Mouse (Mus musculus) layer of hippocampus, adult 9-10 months (tissue): ENCODE data around the gene Lzts3.

Experiments used
- DNase-seq: peaks from one replicate; pipeline ENCODE4 v3.0.0; 2022; ENCODE audit warnings: low spot score

Lzts3 gene

DNA sequence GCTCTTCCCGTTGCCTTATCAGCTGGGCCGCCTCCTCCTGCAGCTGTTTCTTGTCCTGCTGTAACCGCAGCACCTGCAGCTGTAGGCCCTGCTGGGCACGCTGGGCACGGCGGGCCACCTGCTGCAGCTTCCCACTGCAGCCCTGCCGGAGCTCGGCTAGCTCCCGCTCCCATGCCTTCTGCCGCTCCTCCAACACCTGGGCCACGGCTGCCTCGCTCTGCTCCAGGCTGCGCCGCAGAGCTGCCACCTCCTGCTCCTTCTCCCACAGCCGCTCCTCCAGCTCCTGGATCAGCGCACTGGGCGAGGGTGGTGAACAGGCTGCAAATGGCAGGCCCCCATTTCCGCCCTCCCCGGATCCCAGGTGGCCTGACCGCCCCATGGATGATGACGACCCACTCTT, 6.8 kb downstream of the Lzts3 start:
- DNase-seq, result no peak

- DNase-seq, result no peak
These were observed 7.7 kb downstream of the Lzts3 start for GRCm38 (mm10) chr2:130634739-130635411.

DNA sequence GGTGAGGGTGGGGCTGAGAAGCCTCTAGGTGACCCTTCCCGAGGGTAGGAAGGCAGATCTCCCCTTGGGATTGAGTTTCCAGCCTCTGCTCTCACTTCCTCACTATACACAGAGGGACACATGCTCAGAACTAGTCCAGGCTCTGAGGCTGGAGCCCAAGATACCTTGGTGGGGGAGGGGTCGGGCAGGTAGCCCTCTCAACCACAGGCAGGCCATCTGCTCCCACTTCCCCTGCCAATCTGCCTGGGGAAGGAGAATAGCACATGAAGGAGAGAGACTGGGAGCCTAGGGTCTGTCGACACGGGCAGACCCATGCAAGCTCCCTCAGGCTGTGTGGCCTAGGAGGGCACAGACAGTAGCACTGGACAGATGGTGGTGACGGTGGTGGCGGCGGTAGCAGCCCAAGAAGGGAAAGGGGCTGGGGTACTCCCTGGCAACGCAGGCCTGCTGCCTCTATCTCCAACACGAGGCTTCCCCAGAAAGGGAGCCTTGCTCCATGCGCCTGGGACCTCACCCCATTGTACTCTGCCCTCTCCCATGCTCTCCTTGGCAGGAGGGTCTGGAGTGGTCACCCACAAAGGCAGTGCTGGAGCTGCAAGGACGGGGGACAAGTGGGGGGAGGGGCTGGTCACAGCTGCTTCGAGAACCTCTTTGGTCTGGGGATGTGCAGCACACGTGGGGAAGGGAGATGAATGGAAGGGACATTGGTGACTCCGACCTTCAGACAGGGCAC, 8.4 kb downstream of the Lzts3 start:
- DNase-seq, result no peak

DNA sequence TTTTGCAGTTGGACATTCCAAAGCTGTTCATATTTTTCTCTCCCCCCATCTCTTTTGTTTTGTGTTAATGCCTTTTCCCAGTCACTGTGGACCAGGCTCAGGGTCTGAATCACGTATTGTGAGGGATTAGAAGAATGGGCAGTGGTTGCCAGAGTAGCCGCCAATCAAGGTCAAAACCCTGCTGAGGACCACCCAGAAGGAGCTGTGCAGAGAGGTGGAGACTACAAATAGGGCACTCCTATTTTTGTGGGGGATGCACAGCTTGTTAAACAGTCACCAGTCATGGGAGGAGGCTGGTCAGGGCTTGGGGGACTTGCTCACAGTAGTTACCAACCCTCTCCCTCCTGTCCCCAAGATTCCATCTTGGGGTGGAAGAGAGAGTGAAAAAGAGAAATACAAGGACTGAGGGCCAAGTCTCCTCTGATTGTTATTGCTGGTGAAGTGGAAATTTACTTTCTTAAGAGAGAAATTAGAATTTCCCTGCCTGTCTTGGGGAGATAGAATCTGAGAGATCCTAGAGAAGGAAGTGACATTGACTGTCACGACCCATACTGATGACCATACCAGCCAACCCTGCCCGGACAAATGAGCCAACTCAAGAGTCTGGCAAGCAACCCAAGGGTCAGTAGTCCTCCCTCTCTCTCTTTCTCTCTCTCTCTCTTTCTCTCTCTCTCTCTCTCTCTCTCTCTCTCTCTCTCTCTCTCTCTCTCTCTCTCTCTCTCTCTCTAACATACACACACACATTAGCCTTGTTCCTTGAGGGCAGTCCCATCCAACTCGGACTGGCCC, 9.5 kb downstream of the Lzts3 start:
- DNase-seq, result no peak

- no peak for DNase-seq
These were observed 10.2 kb downstream of the Lzts3 start for GRCm38 (mm10) chr2:130632416-130632815.

DNA sequence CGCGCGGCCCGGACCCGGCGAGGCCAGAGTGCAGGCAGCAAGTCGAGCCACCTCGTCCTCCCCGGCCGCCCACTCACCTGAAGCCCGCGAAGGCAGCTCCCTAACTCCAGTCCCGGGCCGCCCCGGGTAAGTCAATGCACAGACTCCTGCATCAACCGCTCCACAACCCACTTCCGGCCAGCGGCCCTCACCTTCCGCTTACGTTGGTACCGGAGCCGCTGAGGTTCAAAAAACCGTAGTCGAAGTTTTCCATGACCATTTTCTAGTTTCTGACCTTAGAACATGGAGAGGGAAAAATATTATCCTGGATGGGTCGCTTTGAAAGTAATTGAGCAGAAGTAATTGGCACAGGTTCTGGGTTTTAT, 12.8 kb downstream of the Lzts3 start, which contains the start of the genes Fastkd5 and Ubox5:
TSS of gene Fastkd5 (minus strand) at position 189 of the 365 bp plus-strand sequence.
TSS of gene Ubox5 (minus strand) at position 200 of the 365 bp plus-strand sequence.
- peak; percentile 86 for DNase-seq

- no peak for DNase-seq
These were observed 13.3 kb downstream of the Lzts3 start for GRCm38 (mm10) chr2:130629080-130629838.

DNA sequence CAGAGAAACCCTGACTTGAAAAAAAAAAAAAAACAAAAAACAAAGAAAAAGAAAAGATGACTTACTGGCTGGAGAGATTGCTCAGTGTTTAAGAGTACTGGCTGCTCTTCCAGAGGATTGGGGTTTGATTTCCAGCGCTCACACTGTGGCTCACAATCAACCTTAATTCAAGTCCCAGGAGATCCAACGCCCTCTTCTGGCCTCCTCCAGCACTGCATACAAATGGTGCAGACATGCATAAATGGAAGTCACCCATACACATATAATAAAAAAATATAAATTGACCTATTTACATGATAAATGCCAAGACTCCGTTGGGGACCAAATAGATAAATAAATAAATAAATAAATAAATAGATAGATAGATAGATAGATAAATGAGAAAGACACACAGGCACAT, 14.2 kb downstream of the Lzts3 start:
- no peak for DNase-seq

DNA sequence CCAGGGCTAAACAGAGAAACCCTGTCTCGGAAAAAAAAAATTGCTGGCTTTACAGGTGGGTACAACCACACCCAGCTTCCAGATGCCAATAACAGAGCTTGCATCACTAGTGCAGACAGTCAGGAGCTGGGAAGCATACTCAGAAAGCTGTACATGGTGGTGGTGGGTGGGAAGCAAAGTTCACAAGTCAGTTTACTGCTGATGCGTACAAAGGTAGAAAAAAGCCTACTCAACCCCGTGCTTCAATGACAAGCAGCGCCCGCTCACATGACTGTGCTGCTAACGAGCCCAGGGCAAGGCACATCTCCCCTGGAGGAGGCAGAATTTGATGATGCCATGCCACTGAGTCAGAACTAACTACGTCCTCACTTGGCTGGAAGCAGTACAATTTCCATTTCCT, 23.6 kb downstream of the Lzts3 start:
- DNase-seq, result no peak

GRCm38 (mm10) chr2:130613091-130613490, 29.5 kb downstream of the Lzts3 start:
- no peak for DNase-seq

DNA sequence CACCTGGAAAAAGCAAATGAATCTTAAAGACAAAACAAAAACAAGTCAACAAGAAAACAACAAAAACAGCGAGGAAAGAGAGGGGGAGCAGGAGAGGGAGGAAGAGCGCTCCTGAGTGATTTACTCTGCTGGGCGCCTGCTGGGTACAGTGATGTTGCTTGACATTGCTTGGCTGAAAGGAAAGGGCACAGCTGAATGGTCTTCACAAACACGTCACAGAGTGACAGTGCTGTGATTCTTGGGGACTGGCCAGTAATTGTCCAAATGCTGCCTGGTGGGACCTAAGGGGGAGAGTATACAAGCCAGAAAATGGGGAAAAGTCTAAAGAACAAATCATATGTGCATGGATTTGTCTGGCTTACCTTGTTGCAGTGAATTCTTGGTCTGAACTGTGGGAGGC, 40.4 kb downstream of the Lzts3 start:
- no peak for DNase-seq

GRCm38 (mm10) chr2:130598399-130598798, 44.2 kb downstream of the Lzts3 start:
- no peak for DNase-seq

DNA sequence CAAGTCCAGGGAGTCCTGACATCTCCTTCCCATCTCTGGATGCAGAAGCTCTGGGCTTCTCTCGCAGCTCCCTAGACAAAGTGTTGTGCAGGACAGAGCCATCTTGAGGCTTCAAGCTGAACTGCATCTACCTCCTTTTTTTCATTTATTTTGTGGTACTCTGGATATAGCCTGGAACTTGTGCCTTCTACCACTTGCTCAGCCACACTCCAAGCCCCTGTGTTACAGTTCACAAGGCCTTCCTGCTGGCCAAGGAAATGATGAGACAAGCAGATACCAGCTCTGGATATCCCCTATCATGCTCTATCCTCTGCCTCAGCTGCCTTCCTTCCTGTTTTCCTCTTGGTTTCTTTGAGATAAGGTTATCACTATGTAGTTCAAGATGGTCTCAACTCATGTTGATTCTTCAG, 45.0 kb downstream of the Lzts3 start:
- DNase-seq, result peak; percentile 55

GRCm38 (mm10) chr2:130595596-130595995, 47.0 kb downstream of the Lzts3 start:
- no peak for DNase-seq

- no peak for DNase-seq
These were observed 51.6 kb downstream of the Lzts3 start for GRCm38 (mm10) chr2:130591016-130591415.

DNA sequence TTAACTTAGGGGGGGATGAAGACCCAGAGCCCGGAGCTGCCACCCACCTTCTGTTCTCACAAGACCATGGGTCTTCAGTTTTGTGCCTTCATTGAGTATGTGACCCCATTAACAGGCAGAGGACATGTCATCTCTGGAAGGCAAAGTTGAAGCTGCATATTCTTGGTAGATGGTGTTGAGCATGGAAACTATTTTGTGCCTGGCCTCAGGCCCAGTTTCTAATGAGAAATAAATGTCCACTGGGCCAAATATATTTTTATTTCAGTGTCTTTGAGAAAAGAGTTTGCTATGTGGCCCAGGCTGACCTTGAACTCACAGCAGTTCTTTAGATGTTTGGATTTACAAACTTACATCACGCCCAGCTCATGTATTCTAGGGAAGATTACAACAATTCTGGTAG, 52.8 kb downstream of the Lzts3 start:
- no peak for DNase-seq

DNA sequence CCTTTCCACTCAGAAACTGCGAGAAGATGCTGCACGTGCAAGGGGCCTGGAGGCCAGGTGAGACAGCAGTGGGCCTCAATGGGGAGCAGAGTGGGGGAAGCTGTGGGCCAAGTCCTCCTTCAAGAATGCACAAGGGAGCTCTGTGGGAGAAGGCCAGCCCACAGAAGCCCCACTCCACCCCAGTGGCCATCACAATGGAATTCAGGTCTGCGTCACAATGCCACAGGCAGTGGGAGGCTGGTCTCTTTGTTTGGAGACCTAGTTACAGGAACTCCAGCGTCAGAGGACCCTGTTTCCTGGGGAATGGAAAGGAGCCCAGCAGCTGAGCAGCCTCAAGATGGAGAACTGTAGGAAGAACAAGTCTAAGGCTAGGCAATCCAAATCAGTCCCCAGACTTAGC, 53.4 kb downstream of the Lzts3 start:
- no peak for DNase-seq

- DNase-seq, result no peak
These were observed 54.2 kb downstream of the Lzts3 start for GRCm38 (mm10) chr2:130588373-130588772.

- DNase-seq, result no peak
These were observed 56.6 kb downstream of the Lzts3 start for GRCm38 (mm10) chr2:130586016-130586415.

GRCm38 (mm10) chr2:130583902-130584560, 58.6 kb downstream of the Lzts3 start:
- DNase-seq, result no peak
